Mouse (Mus musculus): ENCODE data around the gene Pmpcb.

DNA sequence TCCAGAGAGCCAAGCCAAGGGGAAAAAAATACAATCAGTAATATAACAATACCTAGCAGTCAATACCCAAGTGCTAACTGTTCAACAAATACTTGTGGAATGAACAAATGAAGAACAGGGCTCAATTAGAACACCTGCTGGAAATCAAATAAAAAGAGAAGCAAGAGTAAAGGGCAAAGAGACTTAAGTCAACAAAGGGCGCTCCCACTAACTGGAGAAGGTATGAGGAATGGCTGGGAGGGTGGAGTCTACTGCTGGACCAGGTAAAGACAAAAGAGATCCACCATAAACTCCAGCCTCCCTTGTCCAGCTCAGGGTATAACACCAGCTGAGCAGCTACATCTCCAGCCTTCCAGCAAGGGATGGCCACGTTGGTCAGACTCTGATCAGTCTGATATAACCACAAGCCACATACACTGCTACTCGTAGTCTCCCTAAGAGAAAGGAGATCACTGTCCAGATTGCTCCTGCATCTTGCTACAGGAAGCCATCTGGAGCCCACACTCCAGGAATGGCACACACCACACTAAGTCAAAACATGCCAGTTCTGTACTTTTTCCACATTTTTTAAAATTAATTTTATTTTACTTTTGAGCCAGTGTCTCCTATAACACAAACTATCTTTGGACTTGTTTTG, 42.0 kb upstream of the Pmpcb start:
- TF ChIP-seq CTCF (IDR thresholded peaks at IDR 0.05; ENCODE audit: extremely low read depth, insufficient read length, insufficient replicate concordance, low read depth, low read length) (no peak), POLR2A (IDR thresholded peaks at IDR 0.05; ENCODE audit: low read depth, low read length) (no peak)
